Mouse (Mus musculus): ENCODE measurements around the gene Ankrd36. TPM values are rescaled to one million over a fixed set of nuclear protein-coding genes. Genes with fewer than 3 reads are reported as not detected.

Ankrd36 gene
- polyA plus RNA-seq, 1 experiment from 2014 or later: not detected

DNA sequence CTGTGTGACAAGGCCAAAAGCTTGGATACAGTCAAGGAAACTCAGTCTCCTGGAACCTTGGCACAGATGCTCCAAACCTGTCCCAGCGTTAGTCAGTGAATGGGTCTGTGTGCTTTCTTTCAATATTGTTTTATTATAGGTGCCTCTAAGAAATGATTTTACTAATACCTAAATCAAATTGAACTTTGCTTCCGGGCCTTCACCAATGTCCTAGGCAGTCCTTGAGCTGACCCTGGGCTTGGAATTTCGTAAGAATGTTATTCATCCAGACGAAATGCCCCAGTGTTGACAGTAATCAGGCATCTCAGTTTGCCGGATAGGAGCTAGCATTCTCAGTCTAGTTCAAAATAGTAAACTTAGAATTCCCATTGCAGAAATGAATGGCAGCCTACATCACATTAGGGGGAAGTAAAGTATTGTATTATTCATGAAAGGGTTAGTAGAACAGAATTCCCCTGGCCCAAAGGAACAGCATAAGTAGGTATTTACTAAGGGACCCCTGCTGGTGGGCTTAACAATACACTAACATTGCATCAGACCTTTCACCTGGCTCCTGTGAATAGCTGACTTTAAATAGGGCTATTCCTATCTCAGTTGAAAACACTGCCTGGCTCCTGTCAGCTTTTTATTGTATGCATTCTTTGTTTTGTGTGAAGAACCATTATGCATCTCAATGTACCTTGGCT lies 132.9 kb downstream of the Ankrd36 start:
- no peak for DNase-seq (ENCODE audit: low spot score)
- no peak overlapping the region for H3K27ac ChIP-seq (ENCODE audit: low read depth)
- WGBS: 73% methylated on average over 5 of the region's 5 CpGs

DNA sequence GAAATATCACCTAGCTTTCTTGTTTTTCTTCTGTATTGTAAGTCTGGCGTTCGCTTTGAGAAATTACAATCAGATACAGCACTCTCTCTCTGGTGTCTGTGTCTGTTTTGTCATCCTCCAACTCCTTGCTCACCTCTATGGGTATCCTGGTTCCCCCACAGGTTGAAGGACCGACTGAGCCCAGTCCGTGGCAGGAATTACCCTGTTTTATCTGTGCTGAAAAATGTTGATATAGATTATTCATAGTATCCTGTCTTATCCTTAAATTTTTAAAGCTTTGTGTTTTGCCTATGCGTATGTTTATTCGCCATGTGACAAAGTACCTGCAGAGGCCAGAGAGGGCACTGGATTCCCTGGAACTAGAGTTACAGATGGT lies 133.5 kb downstream of the Ankrd36 start:
- H3K36me3 ChIP-seq (ENCODE audit: control insufficient read depth, insufficient read depth, low read length): peaks cover 18% of the 10 kb centered on the region; the same call in 1 of the 2 replicates
- no peak overlapping the region for H3K27ac ChIP-seq (ENCODE audit: low read depth)
- no peak for DNase-seq (ENCODE audit: low spot score)
- WGBS: 94% methylated on average over 6 of the region's 6 CpGs
- ATAC-seq (replicated peaks; ENCODE audit: low FRiP score, low TSS enrichment, low read depth): no peak
- H3K4me2 ChIP-seq (ENCODE audit: low read length): no peak overlapping the region
- no peak overlapping the region for H3K9ac ChIP-seq (ENCODE audit: low read length)
- H3K9me3 ChIP-seq (ENCODE audit: control insufficient read depth, low read length): no peaks in the 10 kb centered on the region
- peaks cover 13% of the 10 kb centered on the region; the same call in 1 of the 2 replicates for H3K4me1 ChIP-seq (replicated peaks; ENCODE audit: control insufficient read depth, insufficient read depth, low read length)
- no peaks in the 10 kb centered on the region for H3K27me3 ChIP-seq (replicated peaks; ENCODE audit: control insufficient read depth, insufficient read depth, low read length)
- H3K4me3 ChIP-seq (ENCODE audit: low read depth, low read length): no peak overlapping the region

More for the DNA sequence above, 132.9 kb downstream of the Ankrd36 start:
- Histone ChIP-seq H3K36me3 (ENCODE audit: control insufficient read depth, insufficient read depth, low read length) (peaks cover 18% of the 10 kb centered on the region; the same call in 1 of the 2 replicates), H3K4me1 (replicated peaks; ENCODE audit: control insufficient read depth, insufficient read depth, low read length) (peaks cover 13% of the 10 kb centered on the region; the same call in 1 of the 2 replicates), H3K27me3 (replicated peaks; ENCODE audit: control insufficient read depth, insufficient read depth, low read length) (no peaks in the 10 kb centered on the region), H3K4me3 (ENCODE audit: low read depth, low read length) (no peak overlapping the region), H3K9ac (ENCODE audit: low read length) (no peak overlapping the region), H3K4me2 (ENCODE audit: low read length) (no peak overlapping the region), H3K9me3 (ENCODE audit: control insufficient read depth, low read length) (no peaks in the 10 kb centered on the region)
- ATAC-seq (replicated peaks; ENCODE audit: low FRiP score, low TSS enrichment, low read depth): no peak

DNA sequence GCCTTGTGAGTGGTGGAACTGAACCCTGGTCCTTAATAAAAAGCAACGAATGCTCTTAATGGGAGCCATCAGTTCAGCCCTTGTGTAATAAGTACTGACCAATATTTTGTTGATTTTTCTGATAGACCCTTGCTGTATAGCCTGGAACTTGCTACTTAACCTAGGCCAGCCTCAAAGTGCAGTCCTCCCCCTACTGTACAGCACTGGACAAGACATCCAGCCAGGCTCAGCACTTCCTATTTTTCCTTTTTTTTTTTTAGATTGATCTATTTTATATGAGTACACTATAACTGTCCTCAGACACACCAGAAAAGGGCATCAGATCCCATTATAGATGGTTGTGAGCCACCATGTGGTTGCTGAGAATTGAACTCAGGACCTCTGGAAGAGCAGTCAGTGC lies 133.9 kb downstream of the Ankrd36 start:
- no peak for ATAC-seq (replicated peaks; ENCODE audit: low FRiP score, low TSS enrichment, low read depth)
- no peak overlapping the region for H3K4me3 ChIP-seq (ENCODE audit: low read depth, low read length)
- no peak for DNase-seq (ENCODE audit: low spot score)

DNA sequence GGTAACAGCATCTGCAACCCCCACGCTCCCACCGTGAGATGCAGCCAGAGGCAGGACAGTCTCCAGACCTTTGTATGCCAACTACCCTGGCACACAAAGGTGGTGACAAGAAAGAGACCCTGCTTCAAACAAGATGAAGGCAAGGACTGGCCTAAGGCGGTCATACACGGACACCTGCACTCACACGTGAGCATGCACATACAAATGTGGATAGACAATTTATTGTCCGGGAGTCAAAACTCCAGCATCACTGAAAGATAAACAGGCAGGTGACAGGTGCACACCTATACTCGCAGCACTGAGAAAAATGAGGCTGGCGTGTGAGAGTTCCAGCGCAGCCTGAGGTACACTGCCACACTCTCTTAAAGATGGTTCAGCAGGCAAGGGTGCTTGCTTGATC lies 136.5 kb downstream of the Ankrd36 start:
- H3K27me3 ChIP-seq (replicated peaks; ENCODE audit: control insufficient read depth, insufficient read depth, low read length): no peaks in the 10 kb centered on the region
- WGBS: 89% methylated on average over 9 of the region's 9 CpGs
- DNase-seq (ENCODE audit: low spot score) (no peak), ATAC-seq (replicated peaks; ENCODE audit: low FRiP score, low TSS enrichment, low read depth) (no peak)
- no peaks in the 10 kb centered on the region for H3K9me3 ChIP-seq (ENCODE audit: control insufficient read depth, low read length)
- H3K36me3 ChIP-seq (ENCODE audit: control insufficient read depth, insufficient read depth, low read length): peaks cover 18% of the 10 kb centered on the region; the same call in 1 of the 2 replicates
- no peak overlapping the region for H3K4me3 ChIP-seq (ENCODE audit: low read depth, low read length)
- peak overlapping the region; percentile 95 for H3K4me2 ChIP-seq (ENCODE audit: low read length)
- no peak overlapping the region for H3K27ac ChIP-seq (ENCODE audit: low read depth)
- peaks cover 13% of the 10 kb centered on the region; the same call in 1 of the 2 replicates for H3K4me1 ChIP-seq (replicated peaks; ENCODE audit: control insufficient read depth, insufficient read depth, low read length)
- no peak overlapping the region for H3K9ac ChIP-seq (ENCODE audit: low read length)

More for the DNA sequence above, 133.9 kb downstream of the Ankrd36 start:
- H3K4me1 ChIP-seq (replicated peaks; ENCODE audit: control insufficient read depth, insufficient read depth, low read length): peaks cover 13% of the 10 kb centered on the region; the same call in 1 of the 2 replicates
- no peak overlapping the region for H3K9ac ChIP-seq (ENCODE audit: low read length)
- H3K36me3 ChIP-seq (ENCODE audit: control insufficient read depth, insufficient read depth, low read length): peaks cover 18% of the 10 kb centered on the region; the same call in 1 of the 2 replicates
- H3K9me3 ChIP-seq (ENCODE audit: control insufficient read depth, low read length): no peaks in the 10 kb centered on the region
- H3K4me2 ChIP-seq (ENCODE audit: low read length): no peak overlapping the region
- no peaks in the 10 kb centered on the region for H3K27me3 ChIP-seq (replicated peaks; ENCODE audit: control insufficient read depth, insufficient read depth, low read length)
- no peak overlapping the region for H3K27ac ChIP-seq (ENCODE audit: low read depth)
- 94% methylated on average over 1 of the region's 1 CpGs for WGBS

DNA sequence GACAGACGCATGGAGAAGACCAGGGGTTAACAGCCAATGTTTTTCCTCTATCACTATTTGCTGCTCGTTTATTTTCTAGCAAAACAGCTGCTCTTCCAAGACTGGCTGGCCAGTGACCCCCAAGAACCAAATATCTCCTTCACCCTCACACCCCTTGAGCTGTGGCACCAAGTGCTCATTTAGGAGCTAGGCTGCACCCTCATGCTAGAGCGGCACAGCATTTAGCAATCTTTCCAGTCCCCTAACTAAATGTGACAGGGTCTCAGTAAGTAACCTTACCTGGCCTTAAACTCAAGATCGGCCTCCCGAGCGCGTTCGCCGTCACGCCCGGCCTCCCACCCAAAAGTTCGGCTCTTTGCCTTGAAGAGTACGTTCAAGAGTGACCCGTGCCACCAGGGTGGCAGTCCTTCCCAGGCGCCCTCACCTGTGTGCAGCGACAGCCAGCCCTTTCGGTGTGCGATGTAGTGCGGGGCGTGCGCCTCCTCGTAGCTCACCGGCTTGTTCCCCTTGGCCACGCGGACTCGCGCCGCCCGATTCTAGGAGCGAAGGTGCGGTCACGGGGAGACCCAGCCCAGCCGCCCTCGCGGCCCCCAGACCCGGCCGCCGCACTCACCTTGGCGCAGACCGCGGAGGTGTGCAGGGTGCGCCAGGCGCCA lies 137.5 kb downstream of the Ankrd36 start:
- H3K27me3 ChIP-seq (replicated peaks; ENCODE audit: control insufficient read depth, insufficient read depth, low read length): no peaks in the 10 kb centered on the region
- H3K9ac ChIP-seq (ENCODE audit: low read length): peak overlapping the region; percentile 90
- peak; percentile 81 for ATAC-seq (replicated peaks; ENCODE audit: low FRiP score, low TSS enrichment, low read depth)
- peak; percentile 79 for DNase-seq (ENCODE audit: low spot score)
- H3K4me2 ChIP-seq (ENCODE audit: low read length): peak overlapping the region; percentile 95
- H3K27ac ChIP-seq (ENCODE audit: low read depth): peak overlapping the region; percentile 43; the same call in 1 of the 2 replicates
- no peaks in the 10 kb centered on the region for H3K9me3 ChIP-seq (ENCODE audit: control insufficient read depth, low read length)
- H3K4me1 ChIP-seq (replicated peaks; ENCODE audit: control insufficient read depth, insufficient read depth, low read length): peaks cover 13% of the 10 kb centered on the region; the same call in 1 of the 2 replicates
- 1% methylated on average over 43 of the region's 43 CpGs for WGBS
- peaks cover 18% of the 10 kb centered on the region; the same call in 1 of the 2 replicates for H3K36me3 ChIP-seq (ENCODE audit: control insufficient read depth, insufficient read depth, low read length)
- H3K4me3 ChIP-seq (ENCODE audit: low read depth, low read length): peak overlapping the region; percentile 69

DNA sequence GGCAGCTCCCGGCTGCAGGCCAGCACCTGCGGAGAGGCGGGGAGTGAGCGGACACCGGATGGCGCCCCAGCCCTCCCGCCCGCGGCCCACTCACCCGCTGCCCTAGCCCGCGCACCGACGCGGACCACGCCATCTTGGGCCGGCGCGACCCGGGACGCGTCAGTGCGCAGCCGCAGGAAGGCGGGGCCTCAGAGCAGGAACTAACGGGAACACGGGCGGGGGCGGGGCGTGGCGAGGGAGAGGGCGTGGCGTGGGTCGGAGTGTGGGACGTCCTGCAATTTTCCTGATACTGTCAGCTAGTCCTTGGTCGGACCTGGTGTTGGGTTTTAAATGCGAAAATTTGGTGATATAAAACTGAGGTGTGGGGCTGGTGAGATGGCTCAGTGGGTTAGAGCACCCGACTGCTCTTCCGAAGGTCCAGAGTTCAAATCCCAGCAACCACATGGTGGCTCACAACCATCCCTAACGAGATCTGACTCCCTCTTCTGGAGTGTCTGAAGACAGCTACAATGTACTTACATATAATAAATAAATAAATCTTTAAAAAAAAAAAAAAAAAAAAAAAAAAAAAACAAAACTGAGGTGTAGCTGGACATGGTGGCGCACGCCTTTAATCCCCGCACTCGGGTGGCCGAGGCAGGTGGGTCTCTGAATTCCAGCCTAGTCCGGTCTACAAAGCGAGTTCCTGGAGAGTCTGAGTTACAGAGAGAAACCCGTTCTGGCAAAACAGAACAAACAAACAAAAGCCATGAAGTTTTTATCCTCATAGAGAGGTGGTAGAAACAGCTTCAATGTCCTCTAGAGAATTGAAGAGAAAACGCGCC lies 138.3 kb downstream of the Ankrd36 start:
- Histone ChIP-seq H3K9ac (ENCODE audit: low read length) (peak overlapping the region; percentile 90), H3K9me3 (ENCODE audit: control insufficient read depth, low read length) (no peaks in the 10 kb centered on the region), H3K27me3 (replicated peaks; ENCODE audit: control insufficient read depth, insufficient read depth, low read length) (no peaks in the 10 kb centered on the region), H3K4me3 (ENCODE audit: low read depth, low read length) (peak overlapping the region; percentile 69), H3K4me2 (ENCODE audit: low read length) (peak overlapping the region; percentile 95), H3K36me3 (ENCODE audit: control insufficient read depth, insufficient read depth, low read length) (peaks cover 20% of the 10 kb centered on the region; the same call in 1 of the 2 replicates), H3K4me1 (replicated peaks; ENCODE audit: control insufficient read depth, insufficient read depth, low read length) (peaks cover 13% of the 10 kb centered on the region; the same call in 1 of the 2 replicates), H3K27ac (ENCODE audit: low read depth) (peak overlapping the region; percentile 43; the same call in 1 of the 2 replicates)
- 20% methylated on average over 46 of the region's 50 CpGs for WGBS
- DNase-seq (ENCODE audit: low spot score): peak; percentile 94
- ATAC-seq (replicated peaks; ENCODE audit: low FRiP score, low TSS enrichment, low read depth): peak; percentile 96

DNA sequence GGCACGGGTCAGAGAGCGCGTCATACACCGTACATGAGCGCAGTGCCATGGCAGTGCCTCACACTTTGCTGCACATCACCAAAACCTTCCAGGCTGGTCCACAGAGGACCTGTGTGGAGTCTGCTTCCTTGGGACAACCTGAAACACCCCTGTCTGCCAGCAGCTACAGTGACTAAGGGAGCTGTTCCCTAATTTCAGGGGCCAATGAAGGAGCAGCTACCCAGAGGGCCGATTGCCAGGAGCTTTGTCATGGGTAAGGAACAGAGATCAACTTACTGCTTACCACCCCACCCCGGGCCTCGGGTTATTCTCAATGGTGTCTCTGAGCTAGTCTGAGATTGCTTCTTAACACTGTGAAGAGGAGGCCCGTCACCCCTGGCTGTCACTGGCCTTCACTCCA lies 145.7 kb downstream of the Ankrd36 start:
- ATAC-seq (replicated peaks; ENCODE audit: low FRiP score, low TSS enrichment, low read depth): no peak
- 90% methylated on average over 9 of the region's 9 CpGs for WGBS
- no peaks in the 10 kb centered on the region for H3K9me3 ChIP-seq (ENCODE audit: control insufficient read depth, low read length)
- no peak overlapping the region for H3K27ac ChIP-seq (ENCODE audit: low read depth)
- no peaks in the 10 kb centered on the region for H3K4me1 ChIP-seq (replicated peaks; ENCODE audit: control insufficient read depth, insufficient read depth, low read length)
- no peak overlapping the region for H3K9ac ChIP-seq (ENCODE audit: low read length)
- H3K27me3 ChIP-seq (replicated peaks; ENCODE audit: control insufficient read depth, insufficient read depth, low read length): no peaks in the 10 kb centered on the region
- DNase-seq (ENCODE audit: low spot score): no peak
- no peak overlapping the region for H3K4me2 ChIP-seq (ENCODE audit: low read length)
- H3K36me3 ChIP-seq (ENCODE audit: control insufficient read depth, insufficient read depth, low read length): peaks cover 51% of the 10 kb centered on the region
- no peak overlapping the region for H3K4me3 ChIP-seq (ENCODE audit: low read depth, low read length)

DNA sequence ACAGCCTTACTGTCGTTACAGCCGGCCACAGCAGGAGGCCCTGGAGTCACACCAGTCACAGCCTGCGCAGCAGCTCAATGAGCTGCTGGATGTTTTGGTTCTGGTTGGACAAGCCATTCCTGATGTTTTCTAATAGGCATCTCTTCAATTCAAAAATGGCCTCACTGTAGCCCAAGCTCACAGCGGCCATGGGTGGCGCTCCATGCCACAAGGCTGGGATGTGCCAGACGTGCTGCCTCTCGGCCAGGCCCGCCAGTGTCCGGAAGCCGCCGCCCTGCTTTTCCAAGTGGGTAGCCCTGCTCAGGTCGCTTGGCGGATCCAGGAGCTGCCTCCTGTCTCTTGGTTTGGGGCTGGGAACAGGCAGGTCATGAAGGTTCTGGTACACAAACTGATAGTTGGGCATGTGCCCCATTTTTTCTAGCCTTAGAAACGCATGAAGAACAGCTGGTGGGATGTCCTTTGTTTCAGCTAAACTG lies 146.2 kb downstream of the Ankrd36 start, which contains the start of gene Mrps24:
Gene Mrps24, minus strand, starts transcription at position 51 of the 476 bp plus-strand sequence.
- Histone ChIP-seq H3K27ac (ENCODE audit: low read depth) (no peak within 1 kb of the TSS), H3K4me3 (ENCODE audit: low read depth, low read length) (no peak within 1 kb of the TSS), H3K4me1 (replicated peaks; ENCODE audit: control insufficient read depth, insufficient read depth, low read length) (no peaks in the 10 kb centered on the region), H3K9ac (ENCODE audit: low read length) (no peak within 1 kb of the TSS), H3K36me3 (ENCODE audit: control insufficient read depth, insufficient read depth, low read length) (peaks cover 54% of the 10 kb centered on the region), H3K4me2 (ENCODE audit: low read length) (no peak within 1 kb of the TSS), H3K9me3 (ENCODE audit: control insufficient read depth, low read length) (no peaks in the 10 kb centered on the region), H3K27me3 (replicated peaks; ENCODE audit: control insufficient read depth, insufficient read depth, low read length) (no peaks in the 10 kb centered on the region)
- 82% methylated on average over 14 of the region's 14 CpGs for WGBS
- ATAC-seq (replicated peaks; ENCODE audit: low FRiP score, low TSS enrichment, low read depth) (no peak), DNase-seq (ENCODE audit: low spot score) (no peak)
